Mouse (Mus musculus) heart, postnatal 4 days (tissue): ENCODE data around the gene Evi2. TPM values are rescaled to one million over a fixed set of nuclear protein-coding genes. Genes with fewer than 3 reads are reported as not detected.

Source experiments
- DNase-seq: peaks from one replicate; pipeline ENCODE4 v3.0.0; 2021
- total RNA-seq, 2 experiments: library from RNA; stranded (reverse); gene quantifications; 2 replicates each; pipeline ENCODE4 v1.2.3; 2021

The Evi2 gene
- total RNA-seq, 2 experiments from 2014 or later, result 0.10 TPM; not detected in 1

- DNase-seq, result no peak
Observed at GRCm38 (mm10) chr11:79524310-79524575, 6.1 kb downstream of the Evi2 start.

GRCm38 (mm10) chr11:79523560-79524309 is 6.7 kb downstream of the Evi2 start, which contains the start of gene Evi2b:
TSS of gene Evi2b (minus strand) at chr11:79523762.
- DNase-seq, result no peak

- no peak for DNase-seq
Observed at GRCm38 (mm10) chr11:79522944-79523343, 7.4 kb downstream of the Evi2 start.

GRCm38 (mm10) chr11:79521930-79522329 is 8.5 kb downstream of the Evi2 start:
- DNase-seq, result no peak

- DNase-seq, result no peak
Observed at GRCm38 (mm10) chr11:79520772-79521171, 9.6 kb downstream of the Evi2 start.

- DNase-seq, result no peak
Observed at GRCm38 (mm10) chr11:79519878-79520291, 10.5 kb downstream of the Evi2 start.

GRCm38 (mm10) chr11:79519299-79519698 is 11.1 kb downstream of the Evi2 start:
- no peak for DNase-seq

- DNase-seq, result no peak
Observed at GRCm38 (mm10) chr11:79515798-79516197, 14.6 kb downstream of the Evi2 start.

- no peak for DNase-seq
Observed at GRCm38 (mm10) chr11:79515331-79515730, 15.1 kb downstream of the Evi2 start.

GRCm38 (mm10) chr11:79511970-79512369 is 18.4 kb downstream of the Evi2 start:
- no peak for DNase-seq

GRCm38 (mm10) chr11:79504506-79504905 is 25.9 kb downstream of the Evi2 start:
- no peak for DNase-seq

GRCm38 (mm10) chr11:79503845-79504244 is 26.5 kb downstream of the Evi2 start, which contains the start of gene Omg:
TSS of gene Omg (minus strand) at chr11:79504084.
- no peak for DNase-seq

- DNase-seq, result no peak
Observed at GRCm38 (mm10) chr11:79502917-79503316, 27.5 kb downstream of the Evi2 start.

- DNase-seq, result no peak
Observed at GRCm38 (mm10) chr11:79494976-79495800, 35.2 kb downstream of the Evi2 start.

GRCm38 (mm10) chr11:79484721-79485120 is 45.7 kb downstream of the Evi2 start:
- no peak for DNase-seq

- no peak for DNase-seq
Observed at GRCm38 (mm10) chr11:79483876-79484528, 46.4 kb downstream of the Evi2 start.

- no peak for DNase-seq
Observed at GRCm38 (mm10) chr11:79483392-79483791, 47.0 kb downstream of the Evi2 start.

GRCm38 (mm10) chr11:79468097-79468496 is 62.3 kb downstream of the Evi2 start:
- no peak for DNase-seq

Other genes starting within 250 kb of the Evi2 start
- not detected for gene Gm9964, start 233.7 kb downstream of the Evi2 start, total RNA-seq
- 10 to 100 TPM; 43.2 to 44.9 TPM for gene Nf1, start 190.9 kb downstream of the Evi2 start, total RNA-seq
- gene Omg, start 26.5 kb downstream of the Evi2 start, total RNA-seq, result not detected
- gene Evi2b, start 6.8 kb downstream of the Evi2 start, total RNA-seq, result under 1 TPM; 0.38 to 0.68 TPM
- 1 to 10 TPM; 1.1 to 1.3 TPM for gene Evi2a, start within 50 bp of the Evi2 start, total RNA-seq
- gene Rab11fip4, start 60.6 kb upstream of the Evi2 start, total RNA-seq, result under 1 TPM; 0.07 to 0.14 TPM